Mouse (Mus musculus): ENCODE results near the gene Klrc3. TPM values are rescaled to one million over a fixed set of nuclear protein-coding genes. Genes with fewer than 3 reads are reported as not detected.
"Not testable (repeated sequence)": the region's sequence is repeated elsewhere in the genome, so short reads cannot be mapped to it uniquely, and the experiment has no call there.

The Klrc3 gene
- polyA plus RNA-seq (2015; fragmentation: Nextera tagmentation; extraction: Ambion mirVana) = not detected in 2 replicates

- not testable (repeated sequence) for H3K4me2 ChIP-seq (ENCODE audit: low read length); H3K4me1 ChIP-seq (replicated peaks; ENCODE audit: insufficient read depth, low read length); H3K27ac ChIP-seq; H3K4me3 ChIP-seq (replicated peaks; ENCODE audit: low read depth, low read length); H3K27me3 ChIP-seq (ENCODE audit: insufficient read depth, low read length); H3K9ac ChIP-seq (ENCODE audit: low read depth, low read length); DNase-seq (ENCODE audit: low spot score); H3K9me3 ChIP-seq (replicated peaks; ENCODE audit: low read length); ATAC-seq (replicated peaks; ENCODE audit: low FRiP score, low read depth); H3K36me3 ChIP-seq (ENCODE audit: insufficient read depth, low read length)
- WGBS = 83% methylated on average over 3 of the region's 3 CpGs
Measured at GRCm38 (mm10) chr6:129643237-129643636, at the start of gene Klrc3. Gene Klrc3, minus strand, starts transcription at chr6:129643337.

DNA sequence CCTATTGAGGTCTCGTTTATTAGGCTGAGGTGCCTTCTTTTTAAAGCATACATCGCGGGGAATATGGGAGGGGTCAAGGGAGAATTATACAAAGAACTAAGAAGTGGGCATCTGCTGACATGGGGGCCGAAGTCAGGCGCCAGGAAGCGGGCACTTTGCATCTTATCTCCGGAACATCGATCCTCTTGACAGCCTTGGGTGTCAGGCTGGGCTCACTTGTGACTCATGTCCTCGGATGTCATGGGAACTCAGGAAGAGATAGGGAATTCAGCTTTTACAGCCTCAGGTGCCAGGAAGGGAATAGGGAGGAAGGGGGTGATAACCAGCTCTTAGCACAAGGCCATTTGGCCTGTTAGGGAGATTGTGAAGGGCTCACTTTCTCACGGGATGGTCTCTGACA lies 48.3 kb upstream of the Klrc3 start:
- not testable (repeated sequence) for ATAC-seq (replicated peaks; ENCODE audit: low FRiP score, low read depth); H3K9ac ChIP-seq (ENCODE audit: low read depth, low read length); DNase-seq (ENCODE audit: low spot score); H3K27ac ChIP-seq; H3K36me3 ChIP-seq (ENCODE audit: insufficient read depth, low read length); H3K4me2 ChIP-seq (ENCODE audit: low read length); H3K9me3 ChIP-seq (replicated peaks; ENCODE audit: low read length); H3K4me3 ChIP-seq (replicated peaks; ENCODE audit: low read depth, low read length); H3K4me1 ChIP-seq (replicated peaks; ENCODE audit: insufficient read depth, low read length); H3K27me3 ChIP-seq (ENCODE audit: insufficient read depth, low read length)
- 47% methylated on average over 10 of the region's 10 CpGs for WGBS

DNA sequence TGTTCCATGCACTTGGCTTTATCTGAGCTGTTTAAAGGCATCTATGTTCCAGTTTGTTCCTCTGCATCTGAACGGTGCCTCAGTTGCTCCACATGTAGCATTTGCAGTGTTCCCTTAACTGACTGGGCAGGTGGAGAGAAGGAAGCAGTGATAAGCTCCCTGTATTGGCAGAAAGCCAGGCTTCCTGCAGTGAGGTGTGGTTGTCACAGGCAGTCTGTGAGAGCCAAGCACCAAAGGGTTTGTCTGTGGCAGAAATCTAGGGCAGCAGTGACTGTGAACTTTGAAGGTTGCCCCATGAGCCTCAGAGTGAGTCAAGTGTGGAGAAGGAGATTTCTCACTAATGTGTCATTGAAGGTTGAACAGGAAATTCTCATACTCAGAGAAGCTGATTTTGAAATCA lies 37.2 kb upstream of the Klrc3 start:
- no peaks in the 10 kb centered on the region for H3K4me1 ChIP-seq (replicated peaks; ENCODE audit: insufficient read depth, low read length)

DNA sequence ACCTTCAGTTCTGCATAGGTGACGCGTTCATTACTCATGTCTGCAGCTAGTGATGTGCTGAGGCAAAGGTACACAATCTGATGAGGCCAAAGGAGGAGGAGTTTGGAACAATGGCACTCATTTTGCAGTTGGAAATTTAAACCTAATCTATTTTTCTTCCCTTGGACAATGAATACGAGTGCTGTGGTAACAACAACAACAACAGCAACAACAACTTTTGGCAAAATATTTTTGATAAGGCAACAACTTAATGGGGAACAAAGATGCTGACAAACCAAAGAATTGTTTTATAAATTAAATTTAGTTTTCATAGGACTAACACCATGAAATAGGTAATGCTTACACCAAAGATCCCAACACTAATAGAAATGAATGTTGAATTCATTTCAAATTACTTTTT lies 35.7 kb upstream of the Klrc3 start, which contains the start of gene Klrc1:
Gene Klrc1 (minus strand): TSS at position 101 of the 400 bp plus-strand sequence.
- Histone ChIP-seq H3K36me3 (ENCODE audit: insufficient read depth, low read length) (no peaks in the 10 kb centered on the region), H3K27me3 (ENCODE audit: insufficient read depth, low read length) (no peaks in the 10 kb centered on the region), H3K4me2 (ENCODE audit: low read length) (no peak within 1 kb of the TSS), H3K9me3 (replicated peaks; ENCODE audit: low read length) (no peaks in the 10 kb centered on the region), H3K4me3 (replicated peaks; ENCODE audit: low read depth, low read length) (no peak within 1 kb of the TSS), H3K27ac (no peak within 1 kb of the TSS), H3K4me1 (replicated peaks; ENCODE audit: insufficient read depth, low read length) (no peaks in the 10 kb centered on the region), H3K9ac (ENCODE audit: low read depth, low read length) (no peak within 1 kb of the TSS)
- no peak for ATAC-seq (replicated peaks; ENCODE audit: low FRiP score, low read depth)
- WGBS = 81% methylated on average over 3 of the region's 3 CpGs
- no peak for DNase-seq (ENCODE audit: low spot score)
- TF ChIP-seq CTCF (IDR thresholded peaks at IDR 0.05; ENCODE audit: low read depth) = no peak

More for the DNA sequence above, 37.2 kb upstream of the Klrc3 start:
- 77% methylated on average over 1 of the region's 1 CpGs for WGBS
- no peak; the same call in 1 of the 2 replicates for ATAC-seq (replicated peaks; ENCODE audit: low FRiP score, low read depth)
- H3K27me3 ChIP-seq (ENCODE audit: insufficient read depth, low read length) = no peaks in the 10 kb centered on the region
- no peaks in the 10 kb centered on the region for H3K36me3 ChIP-seq (ENCODE audit: insufficient read depth, low read length)
- H3K4me3 ChIP-seq (replicated peaks; ENCODE audit: low read depth, low read length) = no peak overlapping the region
- DNase-seq (ENCODE audit: low spot score) = no peak
- no peak overlapping the region for H3K9ac ChIP-seq (ENCODE audit: low read depth, low read length)
- TF ChIP-seq CTCF (IDR thresholded peaks at IDR 0.05; ENCODE audit: low read depth) = no peak
- no peak overlapping the region for H3K4me2 ChIP-seq (ENCODE audit: low read length)
- no peak overlapping the region for H3K27ac ChIP-seq
- H3K9me3 ChIP-seq (replicated peaks; ENCODE audit: low read length) = no peaks in the 10 kb centered on the region

GRCm38 (mm10) chr6:129661301-129661700 lies 18.2 kb upstream of the Klrc3 start:
- not testable (repeated sequence) for H3K27ac ChIP-seq; H3K9me3 ChIP-seq (replicated peaks; ENCODE audit: low read length); DNase-seq (ENCODE audit: low spot score); H3K4me3 ChIP-seq (replicated peaks; ENCODE audit: low read depth, low read length); H3K4me2 ChIP-seq (ENCODE audit: low read length); H3K4me1 ChIP-seq (replicated peaks; ENCODE audit: insufficient read depth, low read length); H3K36me3 ChIP-seq (ENCODE audit: insufficient read depth, low read length); H3K9ac ChIP-seq (ENCODE audit: low read depth, low read length); ATAC-seq (replicated peaks; ENCODE audit: low FRiP score, low read depth); H3K27me3 ChIP-seq (ENCODE audit: insufficient read depth, low read length)
- 86% methylated on average over 1 of the region's 3 CpGs for WGBS

GRCm38 (mm10) chr6:129660589-129660988 lies 17.5 kb upstream of the Klrc3 start, which contains the start of gene Klrc2:
Gene Klrc2, minus strand, starts transcription at chr6:129660689.
- 80% methylated on average over 4 of the region's 4 CpGs for WGBS
- DNase-seq (ENCODE audit: low spot score); ATAC-seq (replicated peaks; ENCODE audit: low FRiP score, low read depth); H3K27me3 ChIP-seq (ENCODE audit: insufficient read depth, low read length); H3K9ac ChIP-seq (ENCODE audit: low read depth, low read length); H3K4me3 ChIP-seq (replicated peaks; ENCODE audit: low read depth, low read length); H3K27ac ChIP-seq; H3K4me1 ChIP-seq (replicated peaks; ENCODE audit: insufficient read depth, low read length); H3K9me3 ChIP-seq (replicated peaks; ENCODE audit: low read length); H3K4me2 ChIP-seq (ENCODE audit: low read length); H3K36me3 ChIP-seq (ENCODE audit: insufficient read depth, low read length): not testable (repeated sequence)

- WGBS = no CpG with 5 or more reads among the region's 3 CpGs
Measured at GRCm38 (mm10) chr6:129644054-129644453, 917 bp upstream of the Klrc3 start.

DNA sequence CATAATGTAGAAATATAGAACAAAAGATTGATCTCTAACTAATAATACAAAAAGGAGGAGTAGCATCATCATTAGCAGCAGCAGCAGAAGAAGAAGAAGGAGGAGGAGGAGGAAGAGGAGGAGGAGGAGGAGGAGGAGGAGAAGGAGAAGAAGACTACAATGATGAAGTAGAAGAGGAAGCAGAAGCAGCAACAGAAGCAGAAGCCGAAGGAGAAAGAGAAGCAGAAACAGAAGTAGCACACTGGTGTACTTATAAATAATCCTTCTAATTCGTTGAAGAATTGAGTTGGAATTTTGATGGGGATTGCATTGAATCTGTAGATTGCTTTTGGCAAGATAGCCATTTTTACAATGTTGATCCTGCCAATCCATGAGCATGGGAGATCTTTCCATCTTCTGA lies 12.1 kb downstream of the Klrc3 start:
- H3K27me3 ChIP-seq (ENCODE audit: insufficient read depth, low read length); DNase-seq (ENCODE audit: low spot score); ATAC-seq (replicated peaks; ENCODE audit: low FRiP score, low read depth); H3K4me3 ChIP-seq (replicated peaks; ENCODE audit: low read depth, low read length); H3K4me2 ChIP-seq (ENCODE audit: low read length); H3K27ac ChIP-seq; H3K9me3 ChIP-seq (replicated peaks; ENCODE audit: low read length); H3K9ac ChIP-seq (ENCODE audit: low read depth, low read length); H3K4me1 ChIP-seq (replicated peaks; ENCODE audit: insufficient read depth, low read length); H3K36me3 ChIP-seq (ENCODE audit: insufficient read depth, low read length): not testable (repeated sequence)
- WGBS = 94% methylated on average over 2 of the region's 2 CpGs

More at GRCm38 (mm10) chr6:129644054-129644453, 917 bp upstream of the Klrc3 start:
- H3K27me3 ChIP-seq (ENCODE audit: insufficient read depth, low read length); H3K4me1 ChIP-seq (replicated peaks; ENCODE audit: insufficient read depth, low read length); H3K4me2 ChIP-seq (ENCODE audit: low read length); H3K4me3 ChIP-seq (replicated peaks; ENCODE audit: low read depth, low read length); H3K36me3 ChIP-seq (ENCODE audit: insufficient read depth, low read length); DNase-seq (ENCODE audit: low spot score); H3K9ac ChIP-seq (ENCODE audit: low read depth, low read length); H3K27ac ChIP-seq; ATAC-seq (replicated peaks; ENCODE audit: low FRiP score, low read depth); H3K9me3 ChIP-seq (replicated peaks; ENCODE audit: low read length): not testable (repeated sequence)
